Mouse (Mus musculus): ENCODE measurements around the gene Kcnk1. TPM values are rescaled to one million over a fixed set of nuclear protein-coding genes. Genes with fewer than 3 reads are reported as not detected.

The Kcnk1 gene
- polyA plus RNA-seq, 1 experiment from 2014 or later, result 25.4 TPM

Other genes with a start within 250 kb of the Kcnk1 start
- 0.67 and 0.75 TPM in 2 replicates for gene Pcnx2, start 96.9 kb upstream of the Kcnk1 start, polyA plus RNA-seq (2015; fragmentation: Nextera tagmentation; extraction: Ambion mirVana)
- 0.27 and 0.37 TPM in 2 replicates for gene Map3k21, start 84.7 kb upstream of the Kcnk1 start, polyA plus RNA-seq (2015; fragmentation: Nextera tagmentation; extraction: Ambion mirVana)